Mouse (Mus musculus) mouse embryonic stem cell (cell line): ENCODE results near the gene Ltbp1.

Source experiments
- in situ Hi-C, 2 experiments: fragments of 300-500 bp; cut with MboI; formaldehyde crosslinking; loops; 1 replicate in 1 of 2; 3 replicates in 1 of 2; pipeline ENCODE4 v1.14.3; 2019 to 2020; ENCODE audit warnings: low sequenced_read_pairs in 2 of 2, low pct_unique_long_range_greater_than_20kb in 1 of 2, mixed read lengths in 1 of 2; ENCODE audit not compliant: unreplicated experiment in 1 of 2

The Ltbp1 gene

GRCm38 (mm10) chr17:75186732-75187509, 181.6 kb downstream of the Ltbp1 start:
- in situ Hi-C loops: no loop called here

DNA sequence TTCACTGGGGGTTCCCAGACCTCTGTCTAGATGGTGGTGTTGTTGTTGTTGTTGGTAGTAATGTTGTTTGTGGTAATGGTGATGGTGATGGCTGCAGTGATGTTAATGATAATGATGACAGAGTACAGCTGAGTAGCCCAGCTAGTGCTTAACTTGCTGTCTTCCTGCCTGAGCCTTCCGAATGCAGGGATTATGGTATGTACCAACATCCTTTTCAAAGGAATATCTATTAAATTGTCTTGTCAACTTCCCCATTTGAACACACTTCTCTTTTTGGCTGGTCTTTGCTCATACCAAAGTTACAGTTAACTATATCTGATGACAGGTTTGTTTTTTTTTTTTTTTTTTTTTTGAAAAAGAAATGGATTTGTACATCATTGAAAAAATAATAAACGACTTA, 191.6 kb downstream of the Ltbp1 start:
- in situ Hi-C loops: no loop called here

DNA sequence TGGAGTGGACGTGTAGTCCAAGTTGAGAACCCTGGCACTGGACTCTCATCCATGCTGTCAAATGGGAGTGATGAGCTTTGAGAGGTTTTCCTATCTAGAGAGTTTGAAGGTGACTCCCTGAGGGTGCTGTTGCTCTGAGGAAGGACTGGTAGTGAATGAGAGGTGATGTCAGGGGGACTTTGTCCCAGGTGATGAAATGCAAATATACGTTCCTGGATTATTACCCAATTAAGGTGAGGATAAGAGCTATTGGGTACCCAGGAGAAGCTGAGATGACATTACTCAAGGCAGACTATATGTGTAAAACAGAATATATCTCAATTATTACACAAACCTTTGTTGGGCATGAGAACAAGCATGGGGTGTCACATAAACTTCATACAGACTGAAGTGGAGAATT, 193.4 kb downstream of the Ltbp1 start:
- in situ Hi-C loops: no loop called here

DNA sequence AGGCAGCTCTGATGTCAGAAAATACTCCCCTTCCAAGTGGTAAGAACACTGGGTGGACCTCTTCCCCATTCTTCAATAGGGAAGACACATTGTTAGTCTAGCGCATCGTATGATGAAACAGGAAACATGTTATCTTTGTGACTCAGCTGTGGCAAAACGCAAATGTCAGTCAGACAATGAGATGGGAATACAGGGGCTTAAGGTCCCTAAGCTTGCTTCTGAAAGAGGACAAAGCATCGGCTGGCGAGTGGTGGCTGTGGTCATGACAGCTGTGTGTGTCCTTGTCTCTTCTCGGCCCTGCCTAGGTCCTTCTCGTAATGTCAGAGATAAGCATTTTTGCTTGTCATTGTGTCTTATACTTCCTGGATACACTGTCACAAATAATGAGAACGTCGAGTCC, 194.3 kb downstream of the Ltbp1 start:
- in situ Hi-C loops: no loop called here

- in situ Hi-C loops: no loop called here
These were observed 196.9 kb downstream of the Ltbp1 start for GRCm38 (mm10) chr17:75202314-75202713.

GRCm38 (mm10) chr17:75204065-75204464, 198.7 kb downstream of the Ltbp1 start:
- in situ Hi-C loops: no loop called here

- in situ Hi-C loops: no loop called here
These were observed 200.9 kb downstream of the Ltbp1 start for GRCm38 (mm10) chr17:75206281-75206680.

DNA sequence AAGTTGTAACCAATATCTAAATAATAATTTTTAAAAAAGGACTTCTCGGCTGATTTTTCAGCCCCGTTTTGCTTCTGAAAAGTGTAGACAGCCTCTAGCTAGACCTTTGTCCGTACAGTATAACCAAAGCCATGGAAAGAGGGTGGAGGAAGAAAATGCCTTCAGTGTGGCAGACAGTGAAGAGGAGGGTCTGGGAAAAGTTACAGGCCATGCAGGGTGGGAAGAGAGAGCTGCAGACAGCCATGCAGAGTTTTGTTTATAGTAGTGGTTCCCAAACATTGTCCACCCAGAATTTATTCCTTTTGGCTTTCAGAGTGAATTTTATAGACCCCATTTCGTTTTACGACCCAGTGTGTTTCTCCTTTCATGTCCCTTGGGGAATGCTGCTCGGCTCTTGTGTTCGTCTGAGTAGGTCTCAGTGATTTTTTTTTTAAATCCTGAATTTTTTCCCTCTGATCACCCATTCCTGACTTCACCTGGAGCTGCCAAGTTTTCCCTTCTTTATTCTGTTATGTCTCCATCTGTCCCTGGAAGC, 202.9 kb downstream of the Ltbp1 start:
- in situ Hi-C loops: no loop called here

GRCm38 (mm10) chr17:75210526-75210925, 205.2 kb downstream of the Ltbp1 start:
- in situ Hi-C loops: no loop called here

DNA sequence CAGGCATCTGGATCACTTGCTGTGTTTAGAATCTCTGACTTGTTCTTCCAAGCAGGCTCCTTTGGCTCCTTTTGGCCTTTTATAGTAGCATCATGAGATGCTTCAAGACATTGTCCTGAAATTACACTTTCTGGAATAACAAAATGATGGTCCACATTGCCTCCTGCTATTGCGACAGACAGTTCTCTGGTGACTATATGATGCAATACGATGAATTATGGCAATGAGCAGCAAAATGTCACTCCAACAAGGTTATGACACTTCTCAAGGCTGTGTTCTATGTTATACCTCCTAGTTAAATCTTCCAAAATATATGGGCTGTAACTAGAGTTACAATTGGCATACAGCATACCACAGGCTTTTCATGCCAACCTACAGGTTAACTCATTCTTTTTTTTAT, 211.0 kb downstream of the Ltbp1 start:
- in situ Hi-C loops: no loop called here

- in situ Hi-C loops: no loop called here
These were observed 213.3 kb downstream of the Ltbp1 start for GRCm38 (mm10) chr17:75218700-75219099.

GRCm38 (mm10) chr17:75228321-75228720, 223.0 kb downstream of the Ltbp1 start:
- in situ Hi-C loops: no loop called here

GRCm38 (mm10) chr17:75233206-75233605, 227.8 kb downstream of the Ltbp1 start:
- in situ Hi-C loops: no loop called here

DNA sequence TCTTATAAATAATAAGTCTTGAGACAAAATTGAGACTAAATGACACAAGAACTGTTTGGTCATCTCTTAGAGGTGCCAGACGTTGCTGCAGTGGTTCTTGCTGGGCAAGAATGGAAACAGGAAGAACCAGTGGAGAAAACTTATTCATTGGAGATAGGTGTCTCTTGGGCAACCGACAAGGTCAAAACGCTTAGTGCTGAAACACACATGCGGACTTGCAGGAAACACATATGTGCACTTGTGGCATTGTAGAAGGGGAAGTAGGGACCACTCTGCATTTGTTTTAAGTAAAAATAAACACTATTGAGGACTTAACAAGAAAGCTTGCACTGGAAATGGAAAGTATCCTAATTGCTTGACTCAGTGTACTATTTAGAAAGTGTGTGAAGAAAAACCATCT, 228.6 kb downstream of the Ltbp1 start:
- in situ Hi-C loops: no loop called here

DNA sequence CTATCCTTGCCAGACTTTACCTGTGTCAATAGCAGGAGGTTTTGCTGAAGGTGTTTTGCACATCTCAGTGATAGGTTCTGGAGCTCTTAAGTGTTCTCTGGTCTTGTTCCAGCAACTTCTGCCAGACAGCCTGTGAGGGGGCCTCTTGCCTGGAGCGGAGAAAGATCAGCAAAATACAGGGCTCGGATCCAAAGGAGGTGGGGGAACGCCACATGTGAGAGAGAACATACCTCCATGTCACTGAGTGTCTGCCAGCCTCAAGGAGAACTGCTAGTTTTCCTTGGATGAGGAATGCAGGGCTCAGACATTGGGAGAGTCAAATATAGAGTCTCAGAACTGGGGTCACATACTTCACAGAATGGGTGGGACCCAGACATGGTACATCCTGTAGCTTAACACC, 230.4 kb downstream of the Ltbp1 start:
- in situ Hi-C loops: no loop called here

GRCm38 (mm10) chr17:75236543-75236942, 231.2 kb downstream of the Ltbp1 start:
- in situ Hi-C loops: no loop called here

DNA sequence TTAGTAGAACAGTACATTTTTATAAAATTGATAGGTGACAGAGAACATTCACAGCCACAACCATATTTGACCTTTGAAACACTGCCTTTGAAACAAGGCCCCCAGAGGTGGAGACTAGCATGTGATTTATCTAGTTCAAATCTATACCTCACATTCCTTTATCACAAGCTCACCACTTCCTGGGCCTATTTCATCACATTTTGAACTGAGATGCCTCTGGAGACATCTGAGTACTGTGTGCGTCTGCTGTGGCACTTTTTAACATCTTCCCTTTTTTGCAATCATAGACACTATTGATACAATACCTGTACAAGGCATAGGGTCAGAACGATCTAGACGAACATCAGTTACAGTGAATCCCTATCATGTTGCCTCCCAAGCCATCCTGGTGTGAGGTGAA, 232.1 kb downstream of the Ltbp1 start:
- in situ Hi-C loops: no loop called here

GRCm38 (mm10) chr17:75238655-75239054, 233.3 kb downstream of the Ltbp1 start:
- in situ Hi-C loops: no loop called here

DNA sequence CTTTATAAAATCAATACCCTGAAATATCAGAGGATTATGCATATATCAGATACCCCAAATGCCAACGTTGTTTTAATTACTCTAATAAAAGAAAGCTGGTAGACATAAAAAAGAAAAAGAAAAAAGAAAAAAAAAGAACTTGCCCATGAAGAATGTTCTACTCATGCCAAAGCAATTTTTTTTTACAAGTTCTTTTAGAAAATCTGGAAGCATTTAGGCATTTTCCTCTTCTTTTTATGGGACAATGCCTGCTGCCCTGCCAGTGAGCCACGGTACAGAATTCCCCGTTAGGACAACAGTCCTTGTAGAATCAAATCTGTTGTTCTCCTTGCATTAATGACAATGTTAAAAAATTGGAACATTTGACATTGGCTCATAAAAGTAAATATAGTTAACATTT, 234.2 kb downstream of the Ltbp1 start:
- in situ Hi-C loops: no loop called here

DNA sequence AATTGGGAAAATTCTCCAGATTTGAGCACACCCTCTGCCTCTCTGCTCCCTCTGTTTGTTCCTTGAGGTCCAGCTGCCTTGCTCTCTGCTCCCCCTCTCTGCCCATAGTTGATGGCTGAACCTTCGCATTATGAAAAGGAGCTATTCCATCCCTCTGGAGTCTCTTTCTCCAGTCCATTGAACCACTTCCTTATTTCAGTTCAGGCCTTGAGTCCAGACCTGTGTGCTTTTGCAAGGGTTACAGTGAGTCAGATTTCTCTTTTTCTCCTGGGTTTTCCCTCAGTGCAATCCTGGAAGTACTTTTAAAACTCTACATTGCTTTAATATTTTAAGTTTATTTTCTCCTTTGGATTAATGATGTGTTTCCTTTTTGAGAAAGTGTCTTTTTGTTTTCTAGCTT, 236.7 kb downstream of the Ltbp1 start:
- in situ Hi-C loops: no loop called here
